Mouse (Mus musculus) CH12.LX (cell line): ENCODE measurements around the gene Dnajc7. TPM values are rescaled to one million over a fixed set of nuclear protein-coding genes. Genes with fewer than 3 reads are reported as not detected.

Experiments used
- DNase-seq: peaks from one replicate; pipeline ENCODE4 v3.0.0-alpha.2; 2013; ENCODE audit errors: extremely low read depth
- H3K27ac ChIP-seq: 2 replicates; pipeline ENCODE4 v1.5.1; 2012; ENCODE audit warnings: low read depth, mild to moderate bottlenecking, control low read depth, moderate library complexity; ENCODE audit not compliant: insufficient read depth
- H3K27me3 ChIP-seq: replicated peaks from 2 replicates; pipeline ENCODE3; 2012; ENCODE audit warnings: inconsistent platforms
- H3K36me3 ChIP-seq, 2 experiments: replicated peaks in 1 of 2; 2 replicates each; pipeline versions ENCODE3 to v1.6.1; 2012; ENCODE audit warnings: inconsistent platforms in 1 of 2, low read length in 1 of 2, mild to moderate bottlenecking in 1 of 2, mixed read lengths in 1 of 2, moderate library complexity in 1 of 2; ENCODE audit not compliant: control insufficient read depth in 1 of 2, insufficient read depth in 1 of 2
- H3K4me1 ChIP-seq, 2 experiments: 2 replicates each; pipeline ENCODE4 v1.6.1; 2012; ENCODE audit warnings: inconsistent platforms in 1 of 2, moderate library complexity in 1 of 2; ENCODE audit not compliant: insufficient read depth in 2 of 2, control insufficient read depth in 1 of 2
- H3K4me2 ChIP-seq: 2 replicates; pipeline ENCODE4 v1.6.1; 2012; ENCODE audit warnings: low read depth, mild to moderate bottlenecking, control low read depth; ENCODE audit not compliant: poor library complexity, insufficient read depth, severe bottlenecking
- H3K4me3 ChIP-seq, 3 experiments: fragments of 150-350 bp in 1 of 3; sonication (generic) in 1 of 3; replicated peaks in 1 of 3; 2 replicates each; pipeline versions ENCODE3 to v1.5.1; 2011 to 2012; ENCODE audit warnings: low read depth in 2 of 3, low read length in 2 of 3, mild to moderate bottlenecking in 2 of 3, moderate library complexity in 2 of 3, control low read depth in 1 of 3, improper control_type of control experiment in 1 of 3, inconsistent platforms in 1 of 3, mixed read lengths in 1 of 3; ENCODE audit not compliant: poor library complexity in 1 of 3
- H3K79me2 ChIP-seq: replicated peaks from 2 replicates; pipeline ENCODE4 v1.6.1; 2012; ENCODE audit warnings: mild to moderate bottlenecking, moderate library complexity; ENCODE audit not compliant: control insufficient read depth, poor library complexity, insufficient read depth, severe bottlenecking; ENCODE audit errors: extremely low read depth
- H3K9ac ChIP-seq: 2 replicates; pipeline ENCODE4 v1.6.1; 2012; ENCODE audit warnings: low read depth, mild to moderate bottlenecking, control low read depth, moderate library complexity; ENCODE audit not compliant: insufficient read depth
- H3K9me3 ChIP-seq: replicated peaks from 2 replicates; pipeline ENCODE3; 2012; ENCODE audit warnings: low read length, inconsistent platforms, mixed read lengths
- CHD1 ChIP-seq: IDR thresholded peaks from 2 replicates; pipeline ENCODE4 v1.6.1; 2012; ENCODE audit warnings: low read depth, low read length, improper control_type of control experiment, inconsistent platforms
- E2F4 ChIP-seq: IDR thresholded peaks from 2 replicates; pipeline ENCODE4 v1.6.1; 2011; ENCODE audit warnings: low read depth, low read length, improper control_type of control experiment; ENCODE audit not compliant: insufficient replicate concordance
- GABPA ChIP-seq: IDR thresholded peaks from 2 replicates; pipeline ENCODE4 v1.6.1; 2012; ENCODE audit warnings: low read depth, low read length, improper control_type of control experiment, inconsistent platforms; ENCODE audit not compliant: insufficient replicate concordance
- HCFC1 ChIP-seq: IDR thresholded peaks from 2 replicates; pipeline ENCODE4 v1.6.1; 2012; ENCODE audit warnings: low read depth, mild to moderate bottlenecking, inconsistent platforms, low read length, improper control_type of control experiment
- IRF4 ChIP-seq: IDR thresholded peaks from 2 replicates; pipeline ENCODE4 v1.6.1; 2014; ENCODE audit warnings: low read depth, mild to moderate bottlenecking, inconsistent platforms, low read length, improper control_type of control experiment
- JUND ChIP-seq: conservative IDR thresholded peaks from 2 replicates; pipeline ENCODE4 v1.6.1; 2011; ENCODE audit warnings: low read depth, low read length, improper control_type of control experiment
- KAT2A ChIP-seq: IDR thresholded peaks from 2 replicates; pipeline ENCODE4 v1.6.1; 2012; ENCODE audit warnings: low read length, improper control_type of control experiment, inconsistent platforms; ENCODE audit not compliant: insufficient replicate concordance
- MAFK ChIP-seq: IDR thresholded peaks from 2 replicates; pipeline ENCODE4 v1.6.1; 2011; ENCODE audit warnings: low read length, improper control_type of control experiment; ENCODE audit not compliant: insufficient replicate concordance
- MAZ ChIP-seq: IDR thresholded peaks from 2 replicates; pipeline ENCODE4 v1.6.1; 2012; ENCODE audit warnings: low read depth, mild to moderate bottlenecking, inconsistent platforms, low read length, improper control_type of control experiment, moderate library complexity
- MEF2A ChIP-seq: IDR thresholded peaks from 2 replicates; pipeline ENCODE4 v1.6.1; 2014; ENCODE audit warnings: low read depth, mild to moderate bottlenecking, inconsistent platforms, low read length, improper control_type of control experiment, borderline replicate concordance
- MXI1 ChIP-seq: IDR thresholded peaks from 2 replicates; pipeline ENCODE4 v1.6.1; 2011; ENCODE audit warnings: mild to moderate bottlenecking, low read depth, low read length, improper control_type of control experiment
- NRF1 ChIP-seq: IDR thresholded peaks from 2 replicates; pipeline ENCODE4 v1.6.1; 2014; ENCODE audit warnings: low read depth, mild to moderate bottlenecking, inconsistent platforms, low read length, improper control_type of control experiment, moderate library complexity
- PAX5 ChIP-seq: IDR thresholded peaks from 2 replicates; pipeline ENCODE4 v1.6.1; 2012; ENCODE audit warnings: low read length, inconsistent platforms, mixed read lengths
- POLR2AphosphoS2 ChIP-seq: IDR thresholded peaks from 2 replicates; pipeline ENCODE4 v1.6.1; 2011; ENCODE audit warnings: low read depth, low read length, improper control_type of control experiment
- SIN3A ChIP-seq: IDR thresholded peaks from 2 replicates; pipeline ENCODE4 v1.6.1; 2012; ENCODE audit warnings: low read length, improper control_type of control experiment, inconsistent platforms
- UBTF ChIP-seq: IDR thresholded peaks from 2 replicates; pipeline ENCODE4 v1.6.1; 2012; ENCODE audit warnings: low read depth, mild to moderate bottlenecking, inconsistent platforms, low read length, improper control_type of control experiment, moderate library complexity
- USF2 ChIP-seq: conservative IDR thresholded peaks from 2 replicates; pipeline ENCODE4 v1.6.1; 2011; ENCODE audit warnings: low read depth, low read length, improper control_type of control experiment
- ZMIZ1 ChIP-seq: IDR thresholded peaks from 2 replicates; pipeline ENCODE4 v1.6.1; 2012; ENCODE audit warnings: low read depth, mild to moderate bottlenecking, inconsistent platforms, low read length, improper control_type of control experiment
- ZNF384 ChIP-seq: IDR thresholded peaks from 2 replicates; pipeline ENCODE4 v1.6.1; 2012; ENCODE audit warnings: low read depth, low read length, improper control_type of control experiment, inconsistent platforms
- dilution Hi-C: fragments of 300-500 bp; cut with MboI; formaldehyde crosslinking; loops from 2 replicates; pipeline ENCODE4 v1.14.3; 2020; ENCODE audit warnings: low sequenced_read_pairs; ENCODE audit not compliant: extremely low pct_unique_long_range_greater_than_20kb, extremely low pct_ligation_motif_present
- in situ Hi-C: fragments of 300-500 bp; cut with MboI; formaldehyde crosslinking; loops from 3 replicates; pipeline ENCODE4 v1.14.3; 2019; ENCODE audit warnings: low sequenced_read_pairs, low pct_ligation_motif_present, low pct_unique_long_range_greater_than_20kb, mixed read lengths
- polyA plus RNA-seq: library from polyadenylated mRNA; unstranded; fragments of >175 nt; gene quantifications from 2 replicates; pipeline ENCODE4 v1.2.1, GENCODE M21; 2012; ENCODE audit warnings: low read depth; ENCODE audit not compliant: insufficient read length
- total RNA-seq, 2 experiments: library from RNA; depleted of rRNA; stranded (reverse); fragments of 300-350 nt in 1 of 2; fragments of >200 nt in 1 of 2; gene quantifications; 2 replicates each; pipeline ENCODE4 v1.2.3; 2012 to 2014

The Dnajc7 gene
- total and polyA plus RNA-seq, 3 experiments, result 123 to 455 (median 249) TPM

DNA sequence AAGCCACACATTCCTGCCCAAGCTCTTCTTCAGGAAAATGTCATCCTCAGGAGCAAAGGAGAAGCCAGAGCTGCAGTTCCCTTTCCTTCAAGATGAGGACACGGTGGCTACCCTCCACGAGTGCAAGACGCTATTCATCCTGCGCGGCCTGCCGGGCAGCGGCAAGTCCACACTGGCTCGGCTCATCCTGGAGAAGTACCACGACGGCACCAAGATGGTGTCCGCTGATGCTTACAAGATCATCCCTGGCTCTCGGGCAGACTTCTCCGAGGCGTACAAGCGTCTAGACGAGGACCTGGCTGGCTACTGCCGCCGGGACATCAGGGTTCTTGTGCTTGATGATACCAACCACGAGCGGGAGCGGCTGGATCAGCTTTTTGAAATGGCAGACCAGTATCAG lies 43.7 kb downstream of the Dnajc7 start:
- Histone ChIP-seq H3K36me3 (peaks cover 38 to 55% of the 10 kb centered on the region in 2 experiments), H3K4me1 (peaks cover 45 to 72% of the 10 kb centered on the region in 2 experiments), H3K27me3 (no peaks in the 10 kb centered on the region), H3K27ac (peak overlapping the region; percentile 8; the same call in 1 of the 2 replicates), H3K9me3 (no peaks in the 10 kb centered on the region), H3K79me2 (peaks cover 34% of the 10 kb centered on the region), H3K9ac (no peak overlapping the region; the same call in 1 of the 2 replicates), H3K4me2 (peak overlapping the region; percentile 31; the same call in 1 of the 2 replicates), H3K4me3 (peak overlapping the region in 1 of 3 experiments; percentile 21)
- in situ Hi-C loops, result no loop called here
- no peak for DNase-seq
- TF ChIP-seq JUND (no peak), CHD1 (no peak), ZMIZ1 (no peak), USF2 (no peak), PAX5 (no peak), MAZ (no peak), UBTF (no peak), E2F4 (no peak), IRF4 (no peak), ZNF384 (no peak), MXI1 (no peak), HCFC1 (no peak), SIN3A (no peak), MAFK (no peak), KAT2A (no peak), MEF2A (no peak), GABPA (no peak), NRF1 (no peak)
- dilution Hi-C loops, result no loop called here

DNA sequence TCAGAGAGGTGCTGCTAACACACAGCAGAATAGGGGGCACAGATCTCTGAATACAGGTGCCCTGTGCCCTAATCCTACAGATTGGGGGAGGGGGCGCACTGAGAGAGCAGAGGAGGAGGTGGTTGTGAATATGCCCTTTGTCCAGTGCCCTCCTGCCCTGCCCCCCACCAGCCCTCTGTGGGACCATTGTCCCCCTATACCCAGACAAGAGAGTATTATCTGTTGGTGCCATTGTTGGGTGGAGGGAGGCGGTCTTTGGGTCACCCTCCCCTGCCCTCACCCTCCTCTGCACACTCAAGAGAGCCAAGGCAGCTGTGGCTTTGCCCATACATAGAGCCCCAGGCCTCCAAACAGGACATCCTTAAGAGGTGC lies 44.5 kb downstream of the Dnajc7 start:
- H3K4me2 ChIP-seq, result peak overlapping the region; percentile 71
- H3K4me1 ChIP-seq, result peaks cover 47 to 72% of the 10 kb centered on the region in 2 experiments
- H3K27ac ChIP-seq, result peak overlapping the region; percentile 70
- dilution Hi-C loops, result no loop called here
- no peaks in the 10 kb centered on the region for H3K9me3 ChIP-seq
- TF ChIP-seq CHD1 (no peak), POLR2AphosphoS2 (no peak), ZMIZ1 (no peak), MAZ (no peak), ZNF384 (no peak)
- H3K4me3 ChIP-seq, result peak overlapping the region; percentile 64 to 77 (median 66)
- no peak for DNase-seq
- H3K79me2 ChIP-seq, result peaks cover 34% of the 10 kb centered on the region
- in situ Hi-C loops, result no loop called here
- H3K36me3 ChIP-seq, result peaks cover 32 to 47% of the 10 kb centered on the region in 2 experiments
- peak overlapping the region; percentile 51 for H3K9ac ChIP-seq
- H3K27me3 ChIP-seq, result no peaks in the 10 kb centered on the region
